Mouse (Mus musculus): ENCODE data around the gene Brd4.

GRCm38 (mm10) chr17:32327501-32327900, 43.0 kb upstream of the Brd4 start:
- TF ChIP-seq POLR2A (IDR thresholded peaks at IDR 0.05; ENCODE audit: low read depth, low read length) (no peak), CTCF (IDR thresholded peaks at IDR 0.05; ENCODE audit: extremely low read depth, insufficient read length, insufficient replicate concordance, low read depth, low read length) (no peak)
